Mouse (Mus musculus) right cerebral cortex, postnatal 14 days (tissue): ENCODE measurements at regions not wholly inside any gene's neighbourhood (a gene's known extent, or its start where the extent isn't known, plus 50 kb on each side); places are given as distances from the start of the nearest gene placed in this dataset.

Experiments
- DNase-seq: peaks from one replicate; pipeline ENCODE4 v3.0.0; 2022

DNA sequence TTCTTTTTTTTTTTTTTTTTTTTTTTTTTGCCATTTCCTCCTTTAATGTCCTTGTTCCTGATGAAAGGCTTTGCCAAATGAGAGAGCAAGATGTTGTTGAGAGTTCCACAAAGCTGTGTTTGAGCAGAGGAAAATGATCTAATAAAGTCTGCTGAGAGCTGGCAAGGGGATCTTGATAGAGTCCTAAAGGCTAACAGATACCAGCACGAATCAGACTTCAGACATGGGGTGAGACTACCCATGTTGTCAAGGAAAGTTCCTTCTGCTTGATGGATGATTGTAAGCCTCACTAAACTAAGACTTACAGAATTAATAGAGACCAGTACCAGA is 665.2 kb upstream of the Fam92a start:
- no peak for DNase-seq

DNA sequence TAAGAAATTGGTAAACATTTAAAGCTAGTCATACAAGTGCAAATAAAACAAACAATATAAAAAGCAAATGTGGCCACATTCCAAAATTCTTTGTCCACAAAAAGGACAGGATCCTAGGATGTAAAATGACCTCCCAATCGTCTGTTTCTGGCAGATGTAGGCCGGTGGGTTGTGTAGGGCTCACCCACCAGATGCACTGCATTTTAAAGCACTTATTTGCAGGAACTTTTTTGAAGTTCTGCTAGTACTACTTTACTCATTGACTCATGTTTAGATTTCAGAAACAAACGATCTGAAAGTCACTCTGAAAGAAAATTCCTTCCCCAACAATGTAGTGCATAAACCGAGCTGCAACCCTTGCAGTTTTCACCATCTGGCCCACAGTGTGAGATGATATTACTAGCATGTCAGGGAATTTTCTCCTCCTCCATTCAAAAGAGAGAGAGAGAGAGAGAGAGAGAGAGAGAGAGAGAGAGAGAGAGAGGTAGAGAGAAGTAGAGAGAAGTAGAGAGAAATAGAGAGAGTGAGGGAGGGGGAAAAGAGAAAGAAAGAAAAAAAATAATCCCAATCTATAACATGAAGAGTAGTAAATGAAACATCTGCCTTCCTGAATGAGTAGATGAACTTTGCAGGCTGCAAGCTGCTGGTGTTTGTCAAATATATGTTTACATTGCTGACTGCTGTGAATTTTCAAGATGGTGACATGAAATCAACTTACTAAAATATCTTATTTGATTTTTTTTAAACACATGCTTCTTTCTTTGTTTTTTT is 664.7 kb upstream of the Fam92a start:
- DNase-seq = no peak

DNA sequence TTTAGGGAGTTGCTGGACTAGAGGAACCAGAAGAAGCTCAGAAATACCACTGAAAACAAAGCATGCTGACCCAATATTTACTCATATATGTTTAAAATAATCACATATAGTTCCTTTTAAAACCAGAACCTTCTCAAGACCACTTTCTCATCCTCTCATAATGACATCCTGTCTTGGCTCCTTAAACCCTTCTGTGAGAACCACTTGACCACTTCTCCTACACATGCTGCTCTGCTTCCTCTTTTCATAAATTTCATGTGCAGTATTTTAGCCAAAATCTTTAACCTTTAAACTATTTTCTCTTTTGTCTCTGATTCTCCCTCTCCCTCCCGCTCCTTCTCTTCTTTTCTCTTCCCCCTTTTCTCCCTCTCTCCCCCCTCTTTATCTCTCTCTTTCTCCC is 654.6 kb upstream of the Fam92a start:
- no peak for DNase-seq

DNA sequence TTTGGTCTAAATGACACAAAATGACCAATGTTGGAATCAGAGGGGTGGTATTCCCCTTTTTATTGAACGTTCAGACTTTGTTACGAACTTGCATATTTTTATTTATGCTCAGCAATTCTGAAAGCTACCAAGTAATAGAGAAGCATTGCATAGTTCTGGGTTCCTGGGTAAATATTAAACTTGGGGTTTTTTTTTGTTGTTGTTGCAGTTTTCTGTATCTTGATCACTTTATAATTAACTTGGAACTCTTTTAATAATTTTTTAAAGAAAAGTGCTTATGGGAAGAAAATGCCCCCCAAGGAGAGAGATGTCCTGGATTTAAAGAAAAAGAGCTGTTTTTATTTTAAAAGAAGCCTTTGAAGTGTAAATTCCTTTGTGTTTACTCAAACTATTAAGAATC is 642.4 kb upstream of the Fam92a start:
- no peak for DNase-seq

DNA sequence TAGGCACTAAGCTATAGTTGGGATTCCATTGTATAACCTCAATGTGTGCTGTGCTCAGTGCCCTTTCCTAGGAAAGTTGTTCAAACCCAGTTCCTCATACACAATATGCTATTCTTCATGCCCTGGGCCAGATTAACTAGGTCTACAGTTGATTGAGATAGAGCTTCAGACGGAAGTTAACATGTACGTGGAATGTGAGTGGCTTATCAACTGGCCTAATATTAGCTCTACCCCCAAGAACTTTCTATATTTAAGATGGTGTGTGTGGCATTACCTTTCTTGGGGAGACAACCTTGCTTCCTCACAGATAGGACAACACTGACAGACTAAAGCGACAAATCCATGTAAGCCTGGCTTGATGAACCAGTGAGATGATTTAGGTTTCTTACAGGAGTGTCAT is 629.4 kb upstream of the Fam92a start:
- no peak for DNase-seq

DNA sequence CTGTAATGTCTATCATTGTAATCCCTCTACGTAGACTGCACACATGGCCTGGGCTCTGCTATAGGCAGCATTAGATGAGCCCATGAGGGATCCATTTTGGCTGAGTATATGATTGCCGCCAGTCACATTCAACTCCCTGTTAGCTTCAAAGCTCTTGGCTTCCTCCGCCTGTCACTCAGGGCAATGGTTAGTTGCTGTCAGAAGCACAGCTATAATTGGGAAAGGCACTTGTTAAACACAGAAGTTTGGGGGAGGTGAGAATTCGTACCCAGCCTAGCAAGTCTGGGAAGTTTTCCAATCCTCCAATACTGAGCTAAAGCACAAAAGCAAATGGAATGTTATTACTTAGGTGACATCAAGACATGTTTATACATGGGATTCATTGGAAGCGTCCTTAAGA is 627.7 kb upstream of the Fam92a start:
- peak; percentile 6 for DNase-seq

DNA sequence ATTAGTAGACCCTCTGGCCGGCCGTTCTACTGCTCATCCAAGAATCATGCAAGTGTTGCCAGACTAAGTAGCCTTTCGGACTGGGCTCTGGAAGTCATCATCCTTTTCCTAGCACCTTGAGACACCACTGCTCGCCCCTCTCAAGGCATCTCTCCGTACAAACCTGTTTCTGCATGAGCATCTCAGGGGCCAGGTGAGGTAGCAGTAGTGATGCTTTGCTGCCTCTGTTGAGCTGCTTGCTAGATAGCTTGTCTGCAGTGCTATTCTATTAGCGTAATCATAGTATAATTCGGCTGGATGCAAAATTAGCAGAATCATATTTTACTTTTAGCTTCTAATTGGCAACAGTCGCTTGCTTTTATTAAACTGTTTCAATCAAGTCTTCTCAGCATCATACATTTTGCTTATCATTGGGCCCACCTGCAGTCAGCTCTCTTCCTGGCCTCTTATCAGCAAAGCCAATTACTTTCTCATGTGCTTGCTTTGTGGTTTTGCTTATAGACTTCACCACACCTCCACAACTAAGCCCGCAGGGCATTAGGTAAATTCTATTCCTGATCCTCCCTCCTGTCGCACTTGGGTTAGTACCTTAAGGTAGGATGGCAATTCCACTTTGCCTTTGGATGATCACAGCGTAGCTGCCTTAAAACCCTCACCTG is 621.1 kb upstream of the Fam92a start:
- DNase-seq = no peak

DNA sequence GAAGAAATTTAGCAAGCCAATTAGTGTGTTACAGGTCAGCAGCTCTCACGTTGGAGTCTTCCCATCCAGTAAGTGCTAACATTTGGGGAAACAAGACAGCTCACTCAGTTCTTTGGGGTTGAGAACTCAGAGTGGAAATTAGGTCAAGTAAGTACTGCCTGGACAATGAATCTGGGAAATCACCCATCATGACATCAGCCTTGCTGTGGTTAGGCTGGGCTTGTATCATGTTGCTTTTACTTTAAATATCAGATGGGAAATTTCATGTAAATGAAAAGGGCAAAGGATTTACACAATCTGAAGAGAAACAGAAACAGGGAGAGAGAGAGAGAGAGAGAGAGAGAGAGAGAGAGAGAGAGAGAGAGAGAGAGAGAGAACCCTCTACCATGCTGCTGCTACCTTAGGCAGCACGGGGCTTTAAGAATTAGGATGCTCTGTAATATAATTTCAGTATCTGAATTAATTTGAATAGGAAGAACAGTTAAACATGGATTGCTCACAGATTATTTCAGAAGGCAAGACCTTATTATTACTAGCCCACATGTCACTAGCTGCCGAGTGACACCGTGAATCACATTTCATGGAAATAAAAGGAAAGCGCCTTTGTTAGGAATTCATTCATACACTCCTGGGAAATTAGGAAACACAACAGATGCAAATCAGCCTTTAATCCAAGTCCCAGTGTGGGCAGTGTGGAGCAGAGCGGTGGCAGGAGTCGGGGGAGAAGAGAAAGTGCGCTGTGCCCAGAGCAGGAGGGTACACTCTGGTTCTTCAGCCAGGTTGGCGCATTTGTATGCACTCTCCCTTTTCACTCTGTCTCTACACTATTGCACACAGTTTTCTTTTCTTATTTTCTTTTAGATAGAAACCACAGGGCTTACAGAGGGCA is 620.2 kb upstream of the Fam92a start:
- no peak for DNase-seq

DNA sequence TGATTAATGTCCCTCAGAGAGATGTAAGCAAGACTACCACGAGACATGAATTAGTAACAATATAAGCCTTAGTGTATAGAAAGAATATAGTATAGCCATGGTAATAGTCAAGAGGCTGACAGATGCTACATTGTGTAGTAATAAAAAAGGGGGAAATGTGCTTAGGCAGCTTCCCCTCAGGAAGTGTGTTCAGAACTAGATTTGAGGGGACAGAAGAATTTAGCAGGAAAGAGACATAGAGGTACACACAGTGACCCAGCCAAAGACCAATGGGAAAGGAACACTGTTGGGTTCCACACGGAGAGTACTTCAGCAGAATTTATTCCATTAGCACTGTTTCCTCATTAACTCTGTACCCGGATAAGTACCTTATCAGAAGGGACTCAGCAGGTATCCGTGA is 614.0 kb upstream of the Fam92a start:
- no peak for DNase-seq

DNA sequence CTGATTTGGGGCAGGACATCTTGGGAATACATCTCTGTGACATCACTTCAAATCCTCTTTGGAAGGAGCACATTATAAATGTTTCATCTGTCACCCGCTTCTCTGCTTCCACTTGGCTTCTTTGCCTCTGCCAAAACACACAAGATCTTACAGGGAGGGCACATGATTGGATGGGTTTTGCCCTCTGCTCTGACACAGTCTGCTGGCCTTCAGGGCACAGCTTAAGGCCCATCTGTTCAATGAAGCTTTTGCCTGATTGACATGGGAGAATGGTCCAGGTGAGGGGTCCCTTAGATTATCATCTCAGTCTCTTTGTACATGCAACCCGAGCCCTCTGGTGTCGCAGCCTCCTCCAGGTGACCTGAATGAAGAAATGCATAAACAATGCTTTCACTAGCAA is 612.7 kb upstream of the Fam92a start:
- no peak for DNase-seq

DNA sequence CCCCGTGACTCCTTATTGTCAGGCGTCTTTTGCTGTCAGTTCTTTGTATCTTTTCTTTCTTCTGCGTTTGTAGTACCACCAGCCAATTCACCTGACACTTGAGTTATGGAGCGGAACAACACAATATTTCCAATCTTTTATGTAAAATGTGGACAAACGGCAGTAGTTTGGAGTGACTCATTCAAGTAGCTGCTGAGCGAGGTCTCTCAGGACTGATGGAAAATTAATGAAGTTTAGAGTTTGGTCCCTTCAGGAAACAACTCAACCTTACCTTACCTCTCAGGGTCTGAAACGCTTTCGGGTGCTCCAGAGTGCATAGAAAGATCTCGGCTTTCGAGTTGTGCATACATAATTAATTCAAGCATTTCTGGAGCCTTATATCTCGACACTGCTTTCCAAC is 612.3 kb upstream of the Fam92a start:
- DNase-seq = no peak

DNA sequence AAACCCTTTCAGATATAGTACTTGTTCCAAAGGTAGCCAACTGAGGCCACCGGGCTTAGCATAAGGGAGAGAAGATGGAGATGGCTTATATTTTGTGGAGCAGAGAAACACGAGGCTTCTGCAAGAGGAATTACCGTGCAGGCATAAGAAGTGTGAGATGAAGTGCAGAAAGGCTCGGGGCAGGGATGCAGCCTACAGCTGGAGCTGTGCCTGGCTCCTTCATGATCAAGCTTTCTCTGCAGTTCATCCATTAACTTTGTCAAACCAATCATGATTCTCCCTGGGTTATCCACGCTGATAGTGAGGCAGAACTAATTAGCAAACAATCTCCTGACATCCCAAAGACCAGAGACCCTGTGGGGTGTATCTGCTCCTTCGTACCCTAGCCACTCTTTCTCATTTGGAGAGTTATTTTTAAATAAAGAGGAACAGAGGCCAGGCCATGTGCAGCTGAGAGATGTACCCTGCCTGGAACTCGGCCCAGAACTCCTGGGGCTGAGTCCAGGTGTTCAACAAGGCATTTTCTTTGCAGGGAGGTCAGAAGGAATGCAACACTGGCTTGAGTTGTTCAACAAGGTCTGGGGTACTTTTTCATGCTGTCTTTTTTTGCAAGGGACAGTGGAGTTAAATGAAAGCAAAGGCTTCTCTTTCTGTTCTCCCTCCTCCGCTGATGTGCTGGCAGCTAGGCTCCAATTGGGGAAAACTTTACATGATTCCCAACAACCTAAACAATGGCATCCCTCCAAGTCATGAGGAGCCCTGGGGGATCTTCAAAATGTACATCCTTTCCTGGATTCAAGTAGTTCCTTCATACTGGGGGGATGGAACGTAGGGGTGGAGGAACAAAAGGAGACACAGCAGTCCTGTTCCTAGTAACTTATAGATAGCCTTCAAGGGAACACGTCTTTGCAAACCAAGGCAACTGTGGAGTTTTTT is 610.4 kb upstream of the Fam92a start:
- no peak for DNase-seq

DNA sequence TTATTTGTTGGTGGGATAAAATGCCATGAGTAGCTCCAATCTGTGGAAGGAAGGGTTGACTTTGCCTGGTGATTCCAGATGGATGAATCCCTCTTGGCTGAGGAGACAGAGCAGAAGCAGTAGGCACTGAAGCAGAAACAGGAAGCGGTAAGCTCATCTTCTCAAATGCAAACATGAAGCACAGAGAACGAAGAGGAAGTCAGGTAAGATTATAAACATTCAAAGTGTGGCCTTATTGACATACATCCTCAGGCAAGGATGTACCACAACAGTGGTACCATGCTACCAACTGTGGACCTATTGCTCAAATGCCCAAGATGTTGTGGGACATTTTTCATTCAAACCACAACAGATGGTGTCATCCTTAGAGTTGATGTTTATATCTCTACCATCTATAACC is 608.4 kb upstream of the Fam92a start:
- DNase-seq = no peak

DNA sequence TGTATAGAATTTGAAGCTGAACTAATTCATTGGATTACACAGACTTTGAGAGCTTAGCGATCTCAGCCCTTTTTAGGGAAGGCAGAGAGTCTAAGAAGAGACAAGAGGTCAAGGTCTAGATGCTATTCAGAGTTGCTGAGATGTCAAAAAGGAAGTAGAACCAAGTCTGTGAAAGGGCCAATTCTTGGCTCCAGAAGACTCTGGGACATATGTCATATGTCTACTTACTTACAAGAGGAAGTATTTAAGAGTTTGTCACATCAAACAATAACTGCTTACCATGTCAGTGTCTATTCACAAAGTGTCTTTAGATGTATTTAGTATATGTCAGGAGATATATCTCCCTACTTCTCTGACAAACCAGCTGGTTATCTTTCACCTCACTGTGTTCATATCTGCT is 607.4 kb upstream of the Fam92a start:
- no peak for DNase-seq

DNA sequence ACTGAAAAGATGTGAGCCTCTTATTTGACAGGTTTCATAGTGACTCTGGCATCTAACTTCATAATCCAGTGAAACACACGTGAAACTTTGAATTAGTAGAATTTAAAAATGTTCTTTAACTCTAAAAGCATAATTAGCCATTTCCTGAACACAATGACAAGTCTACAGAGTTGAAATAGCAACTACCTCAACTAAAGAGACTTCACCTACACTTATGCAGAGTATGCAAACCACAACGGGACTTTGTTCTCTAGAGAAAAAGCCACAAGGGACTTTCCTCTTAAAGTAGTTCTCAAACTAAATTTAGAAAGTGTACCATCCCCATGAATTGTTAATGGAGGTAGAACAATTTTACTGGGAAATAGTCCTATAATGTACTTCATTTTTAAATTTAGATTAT is 606.3 kb upstream of the Fam92a start:
- DNase-seq = no peak

DNA sequence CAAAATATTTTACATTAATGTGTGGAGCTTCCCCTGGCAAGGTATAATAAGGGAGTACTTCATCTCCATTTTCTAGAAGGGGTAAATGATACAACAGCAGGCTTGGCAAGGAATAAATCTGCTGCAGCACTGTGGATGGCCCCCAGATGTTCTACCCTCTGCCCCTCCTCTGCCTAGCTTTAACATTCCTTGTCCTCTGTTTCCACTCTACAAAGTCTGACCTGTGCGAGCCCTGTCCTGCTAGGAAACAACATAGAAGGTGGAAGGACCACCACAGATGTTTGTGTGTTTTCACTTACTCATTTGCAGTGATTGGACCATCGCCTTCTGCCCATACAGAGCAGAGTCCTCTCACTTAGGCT is 604.4 kb upstream of the Fam92a start:
- no peak for DNase-seq

DNA sequence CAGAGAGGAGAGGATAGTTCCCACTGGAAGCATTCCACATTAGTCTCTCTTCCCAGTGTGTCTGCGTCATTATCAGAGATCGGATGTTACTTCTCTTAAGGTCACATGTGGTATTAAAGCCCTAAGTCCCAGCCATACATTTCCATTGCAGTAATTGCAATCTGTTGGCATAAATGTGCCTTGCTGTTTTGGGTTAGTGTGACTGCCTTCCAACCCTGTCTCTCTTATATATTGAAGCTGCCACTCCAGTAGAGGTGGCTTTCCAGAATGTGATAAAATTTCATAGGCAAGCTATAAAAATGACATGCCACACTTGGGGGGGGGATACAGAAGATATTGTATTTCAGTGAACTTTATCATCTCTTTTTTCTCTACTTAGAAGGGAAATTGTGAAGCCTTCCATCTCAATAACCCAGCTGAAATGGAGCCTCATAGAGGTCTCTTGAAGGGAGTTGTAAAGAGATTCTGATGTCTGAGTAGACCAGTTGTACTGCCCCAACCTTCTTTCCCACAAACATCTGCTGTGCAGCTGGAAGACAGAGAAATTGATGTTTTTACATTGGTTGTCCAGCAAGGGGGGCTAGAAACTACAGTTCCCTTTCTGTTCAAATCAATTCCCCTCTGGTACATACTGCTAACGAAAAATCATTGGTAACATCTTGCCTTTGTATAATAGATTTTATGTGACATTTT is 603.9 kb upstream of the Fam92a start:
- no peak for DNase-seq

DNA sequence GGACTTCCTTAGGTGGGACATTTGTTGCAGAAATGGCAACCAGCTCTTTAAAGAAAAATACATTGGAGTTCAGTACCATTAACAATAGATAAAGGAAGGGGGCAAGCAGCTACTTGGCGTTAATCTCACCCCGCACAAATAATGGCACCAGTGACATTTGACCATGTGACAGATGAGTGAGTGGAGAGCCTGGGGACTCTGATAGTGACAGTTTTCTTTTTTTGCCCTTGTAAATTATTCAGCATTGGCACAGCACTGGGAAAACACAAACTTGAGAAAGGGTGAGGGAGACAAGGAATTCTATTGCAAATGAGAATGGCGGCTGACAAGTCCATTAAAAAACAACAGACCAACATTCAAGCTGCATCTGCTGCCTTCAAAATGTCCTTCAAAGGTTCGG is 603.3 kb upstream of the Fam92a start:
- DNase-seq = no peak

DNA sequence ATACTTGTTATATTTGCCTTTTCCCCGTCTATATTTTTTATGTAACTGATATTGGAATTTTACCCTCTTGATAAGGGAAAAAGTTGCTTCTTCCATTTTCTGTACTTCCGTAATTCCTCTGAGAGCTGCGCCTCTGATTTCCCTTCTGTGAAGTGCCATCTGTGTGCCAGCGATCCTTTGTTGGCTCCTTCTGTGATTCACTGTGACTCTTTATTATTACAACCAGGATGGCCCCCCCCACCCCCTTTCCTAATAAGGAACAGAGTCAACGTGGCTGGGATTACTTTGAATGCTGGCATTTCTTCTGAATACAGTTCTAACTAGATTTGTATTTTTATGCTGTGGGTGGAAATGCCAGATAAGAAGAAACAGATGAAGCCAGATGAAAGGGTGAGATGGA is 602.9 kb upstream of the Fam92a start:
- no peak for DNase-seq

DNA sequence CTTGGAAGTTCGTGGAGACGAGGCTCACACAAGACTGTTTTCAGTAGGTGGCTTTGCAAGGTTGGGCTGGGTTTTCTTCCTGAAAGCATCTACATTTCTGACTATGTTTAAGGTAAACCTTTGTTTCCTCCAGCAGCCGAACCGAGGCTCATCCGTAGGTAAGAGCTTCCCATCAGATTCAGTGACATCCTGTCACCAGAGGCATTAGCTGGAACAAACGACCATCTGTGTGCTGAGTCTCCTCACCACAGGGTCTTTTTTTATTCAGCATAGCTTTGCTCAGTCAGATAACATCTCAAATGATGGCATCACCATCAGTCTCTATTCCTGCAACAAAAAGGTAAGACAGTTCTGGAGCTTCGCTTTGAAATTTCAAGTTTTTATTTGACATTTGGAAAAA is 601.4 kb upstream of the Fam92a start:
- DNase-seq = no peak

DNA sequence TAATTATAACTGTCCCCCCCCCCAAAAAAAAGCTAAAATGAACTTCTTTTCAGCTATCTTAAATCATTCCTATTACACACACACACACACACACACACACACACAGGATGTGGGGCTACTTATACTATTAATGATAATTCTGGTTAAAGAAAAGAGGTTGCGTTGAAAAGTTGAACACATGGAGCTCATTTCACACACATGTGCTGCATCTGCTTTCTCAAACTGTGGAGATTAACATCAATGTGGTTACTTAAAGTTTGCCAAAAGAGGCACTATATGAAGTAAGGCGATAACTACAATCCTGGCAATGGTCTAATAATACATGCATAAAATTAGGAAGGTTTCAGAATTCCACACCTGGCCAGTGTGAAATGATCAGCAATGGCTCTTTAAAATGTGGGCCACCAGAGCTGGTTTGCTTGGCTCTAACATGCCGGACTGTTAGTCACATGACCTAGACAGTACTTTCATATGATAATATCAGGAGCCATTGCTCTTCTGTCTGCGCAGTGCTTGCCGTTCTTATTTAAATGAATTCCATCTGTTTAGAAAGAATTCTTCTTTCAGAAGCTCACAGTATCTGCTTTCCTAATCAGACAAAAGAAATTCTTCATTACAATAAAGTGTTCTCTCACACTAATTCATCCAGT is 598.4 kb upstream of the Fam92a start:
- DNase-seq = no peak

DNA sequence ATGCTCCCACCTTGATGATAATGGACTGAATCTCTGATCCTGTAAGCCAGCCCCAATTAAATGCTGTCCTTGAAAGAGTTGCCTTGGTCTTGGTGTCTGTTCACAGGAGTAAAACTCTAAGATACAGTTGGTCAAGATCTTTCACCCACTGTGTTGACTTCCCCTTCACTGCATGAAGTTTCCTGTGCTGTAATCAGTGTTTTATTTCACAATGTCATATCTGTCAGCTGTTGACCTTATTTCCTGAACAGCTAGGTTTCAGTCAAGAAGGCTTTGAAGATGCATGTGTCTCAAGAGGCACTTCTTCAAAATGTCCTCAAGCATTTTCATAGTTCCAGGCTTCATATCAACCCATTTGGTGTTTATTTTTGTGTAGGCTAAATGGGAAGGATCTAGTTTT is 597.3 kb upstream of the Fam92a start:
- no peak for DNase-seq
